Mouse (Mus musculus): Measurements from ENCODE around the gene Pcp2. TPM values are rescaled to one million over a fixed set of nuclear protein-coding genes. Genes with fewer than 3 reads are reported as not detected.

Pcp2 gene
- polyA plus RNA-seq, 1 experiment from 2014 or later: 1.7 TPM

GRCm38 (mm10) chr8:3630647-3631477, 5.5 kb upstream of the Pcp2 start, which contains the start of gene Stxbp2:
Gene Stxbp2, plus strand, starts transcription at chr8:3630955.
- peak within 1 kb of the TSS; percentile 48 for H3K4me3 ChIP-seq (ENCODE audit: low read depth, low read length)

GRCm38 (mm10) chr8:3628014-3628413, 2.7 kb upstream of the Pcp2 start:
- H3K4me1 ChIP-seq (ENCODE audit: control insufficient read depth, insufficient read depth, low read length): peaks cover 8% of the 10 kb centered on the region
- 38% methylated on average over 5 of the region's 5 CpGs for WGBS
- ATAC-seq: no peak

More at GRCm38 (mm10) chr8:3630647-3631477, 5.5 kb upstream of the Pcp2 start, which contains the start of gene Stxbp2:
- Histone ChIP-seq H3K36me3 (ENCODE audit: control insufficient read depth, insufficient read depth, low read length) (no peaks in the 10 kb centered on the region), H3K4me2 (ENCODE audit: low read length) (peak within 1 kb of the TSS; percentile 77), H3K4me1 (ENCODE audit: control insufficient read depth, insufficient read depth, low read length) (peaks cover 8% of the 10 kb centered on the region), H3K27ac (ENCODE audit: low read length) (no peak within 1 kb of the TSS), H3K9me3 (replicated peaks; ENCODE audit: control insufficient read depth, low read length, poor library complexity, severe bottlenecking) (no peaks in the 10 kb centered on the region), H3K27me3 (ENCODE audit: control insufficient read depth, insufficient read depth, low read depth, low read length) (peaks cover 10% of the 10 kb centered on the region), H3K9ac (ENCODE audit: low read depth, low read length) (peak within 1 kb of the TSS; percentile 61)
- 6% methylated on average over 47 of the region's 47 CpGs for WGBS
- ATAC-seq: peak; percentile 82

GRCm38 (mm10) chr8:3626971-3627370, 1.6 kb upstream of the Pcp2 start:
- peaks cover 13% of the 10 kb centered on the region for H3K4me1 ChIP-seq (ENCODE audit: control insufficient read depth, insufficient read depth, low read length)
- H3K9ac ChIP-seq (ENCODE audit: low read depth, low read length): no peak overlapping the region
- no peaks in the 10 kb centered on the region for H3K36me3 ChIP-seq (ENCODE audit: control insufficient read depth, insufficient read depth, low read length)
- H3K27me3 ChIP-seq (ENCODE audit: control insufficient read depth, insufficient read depth, low read depth, low read length): peaks cover 10% of the 10 kb centered on the region
- no peaks in the 10 kb centered on the region for H3K9me3 ChIP-seq (replicated peaks; ENCODE audit: control insufficient read depth, low read length, poor library complexity, severe bottlenecking)
- H3K4me3 ChIP-seq (ENCODE audit: low read depth, low read length): no peak overlapping the region
- WGBS: 58% methylated on average over 5 of the region's 5 CpGs
- no peak for ATAC-seq
- H3K27ac ChIP-seq (ENCODE audit: low read length): no peak overlapping the region
- H3K4me2 ChIP-seq (ENCODE audit: low read length): no peak overlapping the region

More at GRCm38 (mm10) chr8:3628014-3628413, 2.7 kb upstream of the Pcp2 start:
- H3K9ac ChIP-seq (ENCODE audit: low read depth, low read length): no peak overlapping the region
- H3K9me3 ChIP-seq (replicated peaks; ENCODE audit: control insufficient read depth, low read length, poor library complexity, severe bottlenecking): no peaks in the 10 kb centered on the region
- H3K4me2 ChIP-seq (ENCODE audit: low read length): no peak overlapping the region
- no peaks in the 10 kb centered on the region for H3K36me3 ChIP-seq (ENCODE audit: control insufficient read depth, insufficient read depth, low read length)
- H3K27me3 ChIP-seq (ENCODE audit: control insufficient read depth, insufficient read depth, low read depth, low read length): peaks cover 10% of the 10 kb centered on the region
- H3K27ac ChIP-seq (ENCODE audit: low read length): no peak overlapping the region
- no peak overlapping the region for H3K4me3 ChIP-seq (ENCODE audit: low read depth, low read length)

GRCm38 (mm10) chr8:3622119-3622518, 3.2 kb downstream of the Pcp2 start:
- WGBS: 69% methylated on average over 8 of the region's 8 CpGs
- H3K4me1 ChIP-seq (ENCODE audit: control insufficient read depth, insufficient read depth, low read length): peaks cover 18% of the 10 kb centered on the region
- no peak for ATAC-seq
- H3K27me3 ChIP-seq (ENCODE audit: control insufficient read depth, insufficient read depth, low read depth, low read length): no peaks in the 10 kb centered on the region
- H3K27ac ChIP-seq (ENCODE audit: low read length): no peak overlapping the region
- H3K9me3 ChIP-seq (replicated peaks; ENCODE audit: control insufficient read depth, low read length, poor library complexity, severe bottlenecking): no peaks in the 10 kb centered on the region
- H3K4me3 ChIP-seq (ENCODE audit: low read depth, low read length): peak overlapping the region; percentile 68
- peaks cover 6% of the 10 kb centered on the region for H3K36me3 ChIP-seq (ENCODE audit: control insufficient read depth, insufficient read depth, low read length)
- peak overlapping the region; percentile 68 for H3K9ac ChIP-seq (ENCODE audit: low read depth, low read length)
- peak overlapping the region; percentile 82 for H3K4me2 ChIP-seq (ENCODE audit: low read length)

- under 1% methylated on average over 37 of the region's 37 CpGs for WGBS
- H3K27ac ChIP-seq (ENCODE audit: low read length): peak within 1 kb of the TSS; percentile 23; the same call in 1 of the 2 replicates
- no peaks in the 10 kb centered on the region for H3K27me3 ChIP-seq (ENCODE audit: control insufficient read depth, insufficient read depth, low read depth, low read length)
Measured at GRCm38 (mm10) chr8:3621199-3621970, 4.0 kb downstream of the Pcp2 start, which contains the start of the genes Xab2 and Pet100. Gene Xab2, minus strand, starts transcription at chr8:3621316. Gene Pet100, plus strand, starts transcription at chr8:3621548.

GRCm38 (mm10) chr8:3609816-3610150, 15.6 kb downstream of the Pcp2 start:
- no peak overlapping the region for H3K4me2 ChIP-seq (ENCODE audit: low read length)
- no peak overlapping the region for H3K27ac ChIP-seq (ENCODE audit: low read length)
- no peak overlapping the region for H3K4me3 ChIP-seq (ENCODE audit: low read depth, low read length)
- no peaks in the 10 kb centered on the region for H3K9me3 ChIP-seq (replicated peaks; ENCODE audit: control insufficient read depth, low read length, poor library complexity, severe bottlenecking)
- no peak for ATAC-seq
- no peaks in the 10 kb centered on the region for H3K4me1 ChIP-seq (ENCODE audit: control insufficient read depth, insufficient read depth, low read length)
- peaks cover 56% of the 10 kb centered on the region for H3K36me3 ChIP-seq (ENCODE audit: control insufficient read depth, insufficient read depth, low read length)
- H3K9ac ChIP-seq (ENCODE audit: low read depth, low read length): no peak overlapping the region
- WGBS: 92% methylated on average over 6 of the region's 6 CpGs
- no peaks in the 10 kb centered on the region for H3K27me3 ChIP-seq (ENCODE audit: control insufficient read depth, insufficient read depth, low read depth, low read length)

More at GRCm38 (mm10) chr8:3621199-3621970, 4.0 kb downstream of the Pcp2 start, which contains the start of the genes Xab2 and Pet100:
- peak; percentile 96 for ATAC-seq
- Histone ChIP-seq H3K4me1 (ENCODE audit: control insufficient read depth, insufficient read depth, low read length) (peaks cover 18% of the 10 kb centered on the region), H3K9ac (ENCODE audit: low read depth, low read length) (peak within 1 kb of the TSS; percentile 68), H3K9me3 (replicated peaks; ENCODE audit: control insufficient read depth, low read length, poor library complexity, severe bottlenecking) (no peaks in the 10 kb centered on the region), H3K4me2 (ENCODE audit: low read length) (peak within 1 kb of the TSS; percentile 93), H3K4me3 (ENCODE audit: low read depth, low read length) (peak within 1 kb of the TSS; percentile 68), H3K36me3 (ENCODE audit: control insufficient read depth, insufficient read depth, low read length) (peaks cover 10% of the 10 kb centered on the region)

GRCm38 (mm10) chr8:3609046-3609815, 16.1 kb downstream of the Pcp2 start:
- no peak overlapping the region for H3K4me3 ChIP-seq (ENCODE audit: low read depth, low read length)
- no peak overlapping the region for H3K27ac ChIP-seq (ENCODE audit: low read length)
- H3K36me3 ChIP-seq (ENCODE audit: control insufficient read depth, insufficient read depth, low read length): peaks cover 56% of the 10 kb centered on the region
- ATAC-seq: no peak
- no peaks in the 10 kb centered on the region for H3K9me3 ChIP-seq (replicated peaks; ENCODE audit: control insufficient read depth, low read length, poor library complexity, severe bottlenecking)
- 86% methylated on average over 12 of the region's 12 CpGs for WGBS
- H3K27me3 ChIP-seq (ENCODE audit: control insufficient read depth, insufficient read depth, low read depth, low read length): no peaks in the 10 kb centered on the region
- no peaks in the 10 kb centered on the region for H3K4me1 ChIP-seq (ENCODE audit: control insufficient read depth, insufficient read depth, low read length)
- no peak overlapping the region for H3K4me2 ChIP-seq (ENCODE audit: low read length)
- no peak overlapping the region for H3K9ac ChIP-seq (ENCODE audit: low read depth, low read length)

GRCm38 (mm10) chr8:3607822-3608221, 17.5 kb downstream of the Pcp2 start:
- ATAC-seq: no peak
- no peak overlapping the region for H3K27ac ChIP-seq (ENCODE audit: low read length)
- H3K9me3 ChIP-seq (replicated peaks; ENCODE audit: control insufficient read depth, low read length, poor library complexity, severe bottlenecking): no peaks in the 10 kb centered on the region
- H3K4me1 ChIP-seq (ENCODE audit: control insufficient read depth, insufficient read depth, low read length): no peaks in the 10 kb centered on the region
- H3K27me3 ChIP-seq (ENCODE audit: control insufficient read depth, insufficient read depth, low read depth, low read length): no peaks in the 10 kb centered on the region
- H3K9ac ChIP-seq (ENCODE audit: low read depth, low read length): no peak overlapping the region
- peaks cover 57% of the 10 kb centered on the region for H3K36me3 ChIP-seq (ENCODE audit: control insufficient read depth, insufficient read depth, low read length)
- no peak overlapping the region for H3K4me2 ChIP-seq (ENCODE audit: low read length)
- 84% methylated on average over 7 of the region's 7 CpGs for WGBS
- H3K4me3 ChIP-seq (ENCODE audit: low read depth, low read length): no peak overlapping the region
